Comparison of ENCODE assay signal across 8 mouse cellular contexts in genomic region chr2:34914823-34915082, GRCm38 (mm10). TPM values are rescaled to one million over a fixed set of nuclear protein-coding genes. Genes with fewer than 3 reads are reported as not detected.
DNase-seq lines count a peak whose midpoint lies in the region; ATAC-seq and TF ChIP-seq lines count a peak whose summit lies in the region.
"Had no signal": no experiment of that assay in that cellular context is flagged by ENCODE, and none has a peak within 500 bp of the region (broad histone marks: within the 10 kb centered on the region; RNA-seq: fewer than 3 reads in every experiment).

No protein-coding gene starts in this region.

- peak; percentile 21 for DNase-seq in lung, postnatal 0 days (ENCODE audit: low spot score)
- DNase-seq in lung, postnatal 25 days (ENCODE audit: low spot score) = no peak
- no peak for DNase-seq in natural killer cell, adult 2 months (ENCODE audit: low spot score in 2 of 2)
- no peak for DNase-seq in spleen, postnatal 4 days (ENCODE audit: low spot score in 2 of 2)
- DNase-seq: kidney, adult 11 months had no signal

- 27% methylated on average over 2 of the region's 2 CpGs for WGBS in lung, postnatal 0 days
- 6% methylated on average over 2 of the region's 2 CpGs for WGBS in forebrain, embryonic 15.5 days
- 23% methylated on average over 2 of the region's 2 CpGs for WGBS in liver, embryonic 12.5 days (ENCODE audit: insufficient replicate concordance)
- 16% methylated on average over 2 of the region's 2 CpGs for WGBS in stomach, embryonic 16.5 days

- TF ChIP-seq CTCF in lung, postnatal 0 days (IDR thresholded peaks at IDR 0.05) = no peak

- no peak for TF ChIP-seq EP300 in lung, postnatal 0 days (IDR thresholded peaks at IDR 0.05)

- H3K9me3 ChIP-seq in lung, postnatal 0 days (ENCODE audit: low read length) = no peaks in the 10 kb centered on the region
- H3K9me3 ChIP-seq in forebrain, embryonic 15.5 days = no peaks in the 10 kb centered on the region
- no peaks in the 10 kb centered on the region for H3K9me3 ChIP-seq in liver, embryonic 12.5 days (replicated peaks)
- H3K9me3 ChIP-seq in stomach, embryonic 16.5 days (replicated peaks; ENCODE audit: control insufficient read depth, low read length) = no peaks in the 10 kb centered on the region

- H3K27ac ChIP-seq in lung, postnatal 0 days (ENCODE audit: low read length) = 0 out of 2 replicates have a peak overlapping the region, but pooled peaks have one; percentile 5
- no peak overlapping the region for H3K27ac ChIP-seq in forebrain, embryonic 15.5 days (replicated peaks)
- no peak overlapping the region for H3K27ac ChIP-seq in liver, embryonic 12.5 days
- no peak overlapping the region for H3K27ac ChIP-seq in stomach, embryonic 16.5 days (ENCODE audit: low read length)

- no peaks in the 10 kb centered on the region for H3K36me3 ChIP-seq in lung, postnatal 0 days (ENCODE audit: insufficient read depth, low read length)
- no peaks in the 10 kb centered on the region for H3K36me3 ChIP-seq in forebrain, embryonic 15.5 days
- peaks cover 15% of the 10 kb centered on the region for H3K36me3 ChIP-seq in liver, embryonic 12.5 days
- no peaks in the 10 kb centered on the region for H3K36me3 ChIP-seq in stomach, embryonic 16.5 days (ENCODE audit: control insufficient read depth, insufficient read depth, low read length)

- peaks cover 7% of the 10 kb centered on the region; the same call in 1 of the 2 replicates for H3K4me1 ChIP-seq in lung, postnatal 0 days (ENCODE audit: insufficient read depth, low read depth, low read length)
- peaks cover 17% of the 10 kb centered on the region for H3K4me1 ChIP-seq in forebrain, embryonic 15.5 days
- H3K4me1 ChIP-seq in liver, embryonic 12.5 days = peaks cover 25% of the 10 kb centered on the region
- H3K4me1 ChIP-seq in stomach, embryonic 16.5 days (ENCODE audit: control insufficient read depth, insufficient read depth, low read length) = 0 out of 2 replicates have a peak, but pooled peaks cover 4% of the 10 kb centered on the region

- H3K4me2 ChIP-seq in lung, postnatal 0 days (replicated peaks; ENCODE audit: low read depth, low read length) = peak overlapping the region; percentile 99
- H3K4me2 ChIP-seq in forebrain, embryonic 15.5 days (replicated peaks) = peak overlapping the region; percentile 79; the same call in 1 of the 2 replicates
- peak overlapping the region; percentile 96 for H3K4me2 ChIP-seq in liver, embryonic 12.5 days
- peak overlapping the region; percentile 90 for H3K4me2 ChIP-seq in stomach, embryonic 16.5 days (ENCODE audit: low read depth, low read length)

- no peaks in the 10 kb centered on the region for H3K27me3 ChIP-seq in lung, postnatal 0 days (replicated peaks; ENCODE audit: insufficient read depth, low read length)
- peaks cover 15% of the 10 kb centered on the region; the same call in 1 of the 2 replicates for H3K27me3 ChIP-seq in forebrain, embryonic 15.5 days
- peaks cover 69% of the 10 kb centered on the region for H3K27me3 ChIP-seq in liver, embryonic 12.5 days (replicated peaks)
- H3K27me3 ChIP-seq in stomach, embryonic 16.5 days (ENCODE audit: control insufficient read depth, insufficient read depth, low read length) = no peaks in the 10 kb centered on the region

- H3K9ac ChIP-seq in lung, postnatal 0 days (replicated peaks; ENCODE audit: low read depth) = no peak overlapping the region
- H3K9ac ChIP-seq in forebrain, embryonic 15.5 days (replicated peaks) = peak overlapping the region; percentile 49; the same call in 1 of the 2 replicates
- H3K9ac ChIP-seq in liver, embryonic 12.5 days = no peak overlapping the region
- no peak overlapping the region for H3K9ac ChIP-seq in stomach, embryonic 16.5 days (ENCODE audit: low read length)

- peak overlapping the region; percentile 59; the same call in 1 of the 2 replicates for H3K4me3 ChIP-seq in lung, postnatal 0 days (ENCODE audit: low read depth, low read length)
- peak overlapping the region; percentile 50; the same call in 1 of the 2 replicates for H3K4me3 ChIP-seq in forebrain, embryonic 15.5 days
- 0 out of 2 replicates have a peak overlapping the region, but pooled peaks have one; percentile 70 for H3K4me3 ChIP-seq in liver, embryonic 12.5 days
- peak overlapping the region; percentile 72; the same call in 1 of the 2 replicates for H3K4me3 ChIP-seq in stomach, embryonic 16.5 days (replicated peaks; ENCODE audit: low read length)

- ATAC-seq in lung, postnatal 0 days = peak; percentile 71
- ATAC-seq in forebrain, embryonic 15.5 days (replicated peaks) = no peak
- no peak for ATAC-seq in liver, embryonic 12.5 days
- ATAC-seq in stomach, embryonic 16.5 days (ENCODE audit: insufficient read depth, low FRiP score) = no peak; the same call in 1 of the 2 replicates

RNA-seq across cellular contexts. Expression of gene Phf19, which starts 0.9 kb away (rescaled TPM):
- 1.3 and 1.6 TPM in 2 replicates for polyA plus RNA-seq in lung, postnatal 0 days (2015; fragmentation: Nextera tagmentation; extraction: Ambion mirVana)
- polyA plus RNA-seq in forebrain, embryonic 15.5 days (2015; fragmentation: Nextera tagmentation; extraction: Ambion mirVana) = 5.2 and 6.5 TPM in 2 replicates
- polyA plus RNA-seq in liver, embryonic 12.5 days (2016; fragmentation: Nextera tagmentation; extraction: Ambion mirVana) = 3.1 and 3.7 TPM in 2 replicates
- 6.8 and 7.6 TPM in 2 replicates for polyA plus RNA-seq in stomach, embryonic 16.5 days (2015; fragmentation: Nextera tagmentation; extraction: Ambion mirVana)

RNA-seq across cellular contexts. Expression of gene Psmd5, which starts 40.0 kb away (rescaled TPM):
- 61.2 and 64.7 TPM in 2 replicates for polyA plus RNA-seq in lung, postnatal 0 days (2015; fragmentation: Nextera tagmentation; extraction: Ambion mirVana)
- 101 and 108 TPM in 2 replicates for polyA plus RNA-seq in forebrain, embryonic 15.5 days (2015; fragmentation: Nextera tagmentation; extraction: Ambion mirVana)
- 103 and 109 TPM in 2 replicates for polyA plus RNA-seq in liver, embryonic 12.5 days (2016; fragmentation: Nextera tagmentation; extraction: Ambion mirVana)
- polyA plus RNA-seq in stomach, embryonic 16.5 days (2015; fragmentation: Nextera tagmentation; extraction: Ambion mirVana) = 77.1 and 81.2 TPM in 2 replicates

RNA-seq across cellular contexts. Expression of gene Cutal, which starts 40.6 kb away (rescaled TPM):
- polyA plus RNA-seq in lung, postnatal 0 days (2015; fragmentation: Nextera tagmentation; extraction: Ambion mirVana) = 5.4 and 7.2 TPM in 2 replicates
- 0.15 and 0.24 TPM in 2 replicates for polyA plus RNA-seq in forebrain, embryonic 15.5 days (2015; fragmentation: Nextera tagmentation; extraction: Ambion mirVana)
- 2.2 and 2.3 TPM in 2 replicates for polyA plus RNA-seq in liver, embryonic 12.5 days (2016; fragmentation: Nextera tagmentation; extraction: Ambion mirVana)
- 0.76 and 1.1 TPM in 2 replicates for polyA plus RNA-seq in stomach, embryonic 16.5 days (2015; fragmentation: Nextera tagmentation; extraction: Ambion mirVana)

RNA-seq across cellular contexts. Expression of gene Traf1, which starts 46.8 kb away (rescaled TPM):
- polyA plus RNA-seq in lung, postnatal 0 days (2015; fragmentation: Nextera tagmentation; extraction: Ambion mirVana) = 61.4 and 67.0 TPM in 2 replicates
- polyA plus RNA-seq in forebrain, embryonic 15.5 days (2015; fragmentation: Nextera tagmentation; extraction: Ambion mirVana) = 0.46 and 1.6 TPM in 2 replicates
- 0.12 and 0.27 TPM in 2 replicates for polyA plus RNA-seq in liver, embryonic 12.5 days (2016; fragmentation: Nextera tagmentation; extraction: Ambion mirVana)
- polyA plus RNA-seq in stomach, embryonic 16.5 days (2015; fragmentation: Nextera tagmentation; extraction: Ambion mirVana) = 3.8 and 6.2 TPM in 2 replicates
